Mouse (Mus musculus) bone marrow macrophage, adult 2 months (primary cell): ENCODE data around the gene Gpr152.

Experiments
- CTCF ChIP-seq: IDR thresholded peaks from 2 replicates; pipeline ENCODE4 v1.5.1; 2012; ENCODE audit warnings: low read depth, mild to moderate bottlenecking, low read length, moderate library complexity
- POLR2A ChIP-seq: IDR thresholded peaks from 2 replicates; pipeline ENCODE4 v1.6.1; 2012; ENCODE audit warnings: mild to moderate bottlenecking, low read depth, low read length, borderline replicate concordance

- TF ChIP-seq POLR2A (no peak), CTCF (no peak)
Measured at GRCm38 (mm10) chr19:4156771-4157170, 17.2 kb downstream of the Gpr152 start.
